Mouse (Mus musculus): ENCODE data around the gene Gm17555.
A peak's percentile ranks its signal among the peaks of the same experiment; 100 is the strongest.
"Not testable (repeated sequence)": the region's sequence is repeated elsewhere in the genome, so short reads cannot be mapped to it uniquely, and the experiment has no call there.

Gene Gm17555

GRCm38 (mm10) chr2:126214800-126215199 lies at the start of gene Gm17555:
TSS of gene Gm17555 (plus strand) at chr2:126215100.
- not testable (repeated sequence) for DNase-seq (ENCODE audit: low spot score)

- no peak for DNase-seq (ENCODE audit: low spot score)
These were observed 49.5 kb upstream of the Gm17555 start for GRCm38 (mm10) chr2:126165277-126166018.

- DNase-seq (ENCODE audit: low spot score), result no peak
These were observed 48.6 kb upstream of the Gm17555 start for GRCm38 (mm10) chr2:126166335-126166734.

GRCm38 (mm10) chr2:126166848-126167617 lies 47.9 kb upstream of the Gm17555 start:
- no peak for DNase-seq (ENCODE audit: low spot score)

DNA sequence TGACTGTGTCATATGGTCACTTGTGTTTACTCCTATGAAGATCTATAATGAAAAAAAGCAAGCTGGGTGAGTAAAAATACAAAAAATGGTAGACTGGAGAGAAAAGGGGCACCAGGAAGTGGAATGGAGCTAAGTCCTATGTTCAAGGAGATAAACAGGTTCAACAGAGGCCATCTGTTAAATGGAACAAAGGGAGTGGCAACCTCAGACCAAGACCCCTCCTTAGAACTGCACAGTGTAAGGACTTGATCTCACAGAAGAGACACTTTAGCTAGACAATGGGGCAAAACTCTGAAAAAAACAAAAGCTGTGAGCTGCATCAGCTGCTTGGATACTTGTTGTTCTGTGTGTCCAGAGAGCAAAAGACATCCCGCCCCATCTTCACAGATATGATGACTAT lies 43.5 kb upstream of the Gm17555 start:
- DNase-seq (ENCODE audit: low spot score), result no peak

DNA sequence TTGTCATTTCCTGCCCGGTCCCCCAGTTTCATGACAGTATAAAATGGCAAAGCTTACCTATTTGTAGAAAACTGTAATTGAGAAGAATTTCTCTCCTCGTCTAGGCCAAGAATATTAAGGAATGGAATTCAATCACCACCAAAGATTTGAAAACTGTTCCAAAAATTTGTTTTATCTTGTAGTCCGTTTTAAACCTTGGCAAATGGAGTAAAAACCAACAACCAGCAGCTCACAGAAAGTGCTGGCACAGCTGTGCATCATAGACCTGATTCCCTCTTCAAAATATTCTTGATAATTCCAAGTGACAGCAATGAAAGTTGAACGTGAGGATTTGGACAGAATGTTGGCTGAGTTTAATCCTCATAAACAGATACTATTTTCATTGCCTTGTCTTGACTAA lies 23.6 kb upstream of the Gm17555 start:
- no peak for DNase-seq (ENCODE audit: low spot score)

DNA sequence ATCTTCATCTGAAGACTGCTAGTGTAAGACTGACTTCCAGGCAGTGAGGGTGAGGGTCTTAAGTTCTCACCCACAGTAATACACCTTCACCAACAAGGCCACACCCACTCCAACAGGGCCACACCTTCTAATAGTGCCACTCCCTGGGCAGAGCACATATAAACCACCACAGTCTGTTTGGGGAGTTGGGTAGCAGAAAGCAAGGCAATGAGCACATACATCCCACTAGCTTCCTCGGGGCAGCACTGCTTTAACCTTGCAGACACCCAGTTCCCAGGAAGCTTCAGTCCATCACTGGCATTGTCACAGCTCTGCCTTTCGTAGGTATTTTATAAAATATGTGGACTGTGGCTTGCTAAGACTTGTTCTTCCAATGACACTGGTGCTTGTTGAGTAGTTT lies 22.8 kb upstream of the Gm17555 start:
- no peak for DNase-seq (ENCODE audit: low spot score)

DNA sequence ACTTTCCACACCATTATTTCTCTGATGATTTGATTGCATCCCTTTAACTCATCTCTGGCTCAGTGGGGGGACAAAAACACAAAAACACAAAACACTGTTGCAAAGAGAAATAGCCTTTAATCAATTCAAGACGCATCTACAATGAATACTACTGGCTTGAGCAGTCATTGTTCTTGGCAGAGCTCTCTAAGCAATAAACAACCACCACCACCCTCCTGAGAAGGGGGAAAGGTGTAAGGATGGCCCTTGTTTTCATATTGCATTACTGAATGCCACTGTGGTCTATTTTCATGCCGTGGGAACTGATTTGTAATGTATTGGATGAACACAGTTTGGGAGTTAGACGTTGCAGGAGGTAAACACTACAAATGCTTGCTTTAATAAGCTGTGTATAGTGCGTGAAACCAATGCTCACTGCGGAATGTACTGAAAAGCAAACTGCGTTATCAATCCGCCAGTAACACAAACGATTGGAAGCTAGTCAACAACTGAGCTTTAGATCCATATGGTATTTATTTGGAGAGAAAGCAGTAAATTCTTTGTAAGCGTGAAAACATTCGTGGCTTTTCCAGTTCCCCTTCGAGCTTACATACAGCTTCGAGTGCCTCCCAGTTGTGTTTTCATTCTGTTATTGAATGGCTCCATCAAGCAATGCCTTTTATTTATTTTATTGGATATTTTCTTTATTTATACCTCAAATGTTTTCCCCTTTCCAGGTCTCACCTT lies 19.1 kb upstream of the Gm17555 start:
- no peak for DNase-seq (ENCODE audit: low spot score)

DNA sequence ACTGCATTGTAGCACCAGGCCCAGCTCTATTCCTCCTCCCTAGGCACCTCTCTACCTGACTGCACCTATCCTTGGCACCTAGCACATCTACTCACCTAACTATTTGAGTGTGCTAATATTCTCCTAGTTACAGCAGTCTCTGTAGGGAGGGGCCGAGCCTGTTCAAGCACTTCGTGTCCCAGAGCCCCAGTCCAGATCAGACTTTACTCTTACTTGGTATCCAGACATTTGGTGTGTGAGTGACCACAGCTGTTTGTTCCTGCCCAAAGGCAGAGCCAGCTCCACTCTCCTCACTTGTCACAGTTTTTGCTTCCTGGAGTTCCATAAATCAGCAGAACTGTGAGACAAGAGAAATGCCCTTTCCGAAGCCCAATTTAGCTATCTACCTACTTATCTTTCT lies 15.9 kb upstream of the Gm17555 start:
- DNase-seq (ENCODE audit: low spot score), result no peak

DNA sequence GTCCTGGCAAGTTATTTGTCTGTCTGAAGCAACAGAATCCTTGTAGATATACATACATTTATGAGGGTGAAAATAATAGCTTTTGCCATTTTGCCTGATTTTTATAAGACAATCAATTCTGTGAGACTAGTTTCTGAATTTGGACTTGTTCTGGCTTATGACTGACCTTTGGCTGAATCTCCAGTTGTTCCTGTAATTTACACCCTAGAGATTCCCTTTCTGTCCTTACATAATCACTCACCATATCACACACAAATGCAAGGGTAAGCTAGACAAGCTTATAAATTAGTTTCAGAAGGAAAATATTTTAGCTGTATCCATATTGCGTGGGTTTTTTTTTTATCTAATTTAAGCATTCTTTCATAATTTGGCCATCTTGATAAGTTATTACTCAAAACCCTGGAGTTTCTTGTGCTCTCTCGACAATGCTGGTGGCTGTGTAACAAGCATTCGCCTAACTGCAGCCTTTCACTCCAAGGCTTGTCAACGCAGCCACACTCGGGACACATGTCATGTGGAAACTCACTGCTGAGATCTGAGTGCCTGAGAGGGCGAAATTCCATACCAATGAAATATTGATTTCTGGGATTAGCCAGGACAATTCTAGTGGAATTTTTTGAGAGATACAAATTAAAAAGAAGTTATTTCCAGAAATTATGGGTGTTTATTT lies 3.8 kb upstream of the Gm17555 start:
- DNase-seq (ENCODE audit: low spot score), result no peak

GRCm38 (mm10) chr2:126227581-126227980 lies 12.7 kb downstream of the Gm17555 start:
- DNase-seq (ENCODE audit: low spot score), result no peak

DNA sequence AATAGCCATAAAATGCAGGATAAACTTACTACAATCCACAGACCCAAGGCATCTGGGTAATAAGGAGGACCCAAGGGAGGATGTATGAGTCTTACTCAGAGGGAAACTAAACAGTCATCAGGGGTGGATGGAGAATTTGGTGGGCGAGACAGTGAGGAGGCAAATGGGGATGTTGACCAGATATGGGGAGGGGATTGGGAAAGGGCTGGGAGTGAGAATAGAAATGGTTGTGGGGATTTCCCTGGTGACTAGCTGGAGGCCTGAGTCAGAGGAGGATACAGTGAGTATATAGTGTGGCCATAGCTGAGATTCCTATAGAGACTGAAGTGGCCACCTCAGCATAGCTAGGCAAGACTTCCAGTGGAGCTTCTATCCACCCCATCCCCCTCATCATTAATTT lies 16.8 kb downstream of the Gm17555 start:
- no peak for DNase-seq (ENCODE audit: low spot score)

- DNase-seq (ENCODE audit: low spot score), result no peak
These were observed 22.0 kb downstream of the Gm17555 start for GRCm38 (mm10) chr2:126236905-126237304.

- DNase-seq (ENCODE audit: low spot score), result peak; percentile 13
These were observed 30.5 kb downstream of the Gm17555 start for GRCm38 (mm10) chr2:126245446-126245845.

DNA sequence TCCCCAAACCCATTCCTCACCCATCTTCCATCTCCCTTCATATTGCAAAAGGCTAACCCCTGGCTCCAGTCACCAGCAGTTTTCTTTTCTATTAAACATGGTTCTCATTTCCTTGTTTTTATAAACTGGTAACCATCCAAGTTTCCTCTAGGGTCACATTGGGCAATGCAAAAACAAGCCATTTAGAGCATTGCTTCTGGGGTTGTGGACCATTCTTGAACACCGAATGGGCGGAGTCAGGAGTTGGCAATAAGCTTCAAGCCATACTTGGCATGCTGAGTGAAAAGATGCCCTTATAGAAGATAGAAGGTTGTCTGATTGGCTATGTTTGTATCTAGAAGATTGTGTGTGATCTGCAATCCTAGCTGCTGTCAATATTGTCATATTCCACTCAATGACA lies 33.6 kb downstream of the Gm17555 start:
- DNase-seq (ENCODE audit: low spot score), result no peak

- DNase-seq (ENCODE audit: low spot score), result no peak
These were observed 37.3 kb downstream of the Gm17555 start for GRCm38 (mm10) chr2:126252211-126252610.

Data from layer of hippocampus, adult 11-12 months (tissue).